Mouse (Mus musculus) MEL (cell line): Measurements from ENCODE around the gene Best1. TPM values are rescaled to one million over a fixed set of nuclear protein-coding genes. Genes with fewer than 3 reads are reported as not detected.

Experiments
- DNase-seq: peaks from one replicate; pipeline ENCODE4 v3.0.0; 2011; ENCODE audit warnings: low read depth, low spot score
- H3K27ac ChIP-seq: 2 replicates; pipeline ENCODE4 v1.5.1; 2012; ENCODE audit warnings: low read depth, mild to moderate bottlenecking, control low read depth, low read length, moderate library complexity; ENCODE audit not compliant: control insufficient read depth
- H3K27me3 ChIP-seq, 2 experiments: fragments of 150-350 bp in 1 of 2; sonication (generic) in 1 of 2; 2 replicates each; pipeline ENCODE4 v1.6.1; 2012; ENCODE audit warnings: low read length in 2 of 2, mild to moderate bottlenecking in 2 of 2, improper control_type of control experiment in 1 of 2, moderate library complexity in 1 of 2; ENCODE audit not compliant: insufficient read depth in 2 of 2, control insufficient read depth in 1 of 2
- H3K36me3 ChIP-seq, 2 experiments: 2 replicates each; pipeline ENCODE4 v1.6.1; 2012 to 2014; ENCODE audit warnings: low read length in 2 of 2, improper control_type of control experiment in 1 of 2, inconsistent platforms in 1 of 2, mild to moderate bottlenecking in 1 of 2; ENCODE audit not compliant: insufficient read depth in 2 of 2, control insufficient read depth in 1 of 2
- H3K4me1 ChIP-seq, 2 experiments: fragments of 150-350 bp in 1 of 2; sonication (generic) in 1 of 2; 2 replicates each; pipeline ENCODE4 v1.6.1; 2012; ENCODE audit warnings: low read length in 2 of 2, improper control_type of control experiment in 1 of 2, mild to moderate bottlenecking in 1 of 2; ENCODE audit not compliant: insufficient read depth in 2 of 2, control insufficient read depth in 1 of 2
- H3K4me3 ChIP-seq, 2 experiments: fragments of 150-350 bp in 1 of 2; sonication (generic) in 1 of 2; 2 replicates each; pipeline ENCODE4 v1.5.1; 2012; ENCODE audit warnings: low read depth in 2 of 2, low read length in 2 of 2, mild to moderate bottlenecking in 2 of 2, moderate library complexity in 2 of 2, control low read depth in 1 of 2, improper control_type of control experiment in 1 of 2; ENCODE audit not compliant: control insufficient read depth in 1 of 2, insufficient read depth in 1 of 2
- H3K79me2 ChIP-seq: 2 replicates; pipeline ENCODE4 v1.6.1; 2012; ENCODE audit warnings: mild to moderate bottlenecking, low read length, moderate library complexity; ENCODE audit not compliant: control insufficient read depth, poor library complexity, insufficient read depth
- H3K9ac ChIP-seq: 2 replicates; pipeline ENCODE4 v1.6.1; 2012; ENCODE audit warnings: low read depth, mild to moderate bottlenecking, control low read depth, low read length, moderate library complexity; ENCODE audit not compliant: control insufficient read depth, poor library complexity, severe bottlenecking
- H3K9me3 ChIP-seq: fragments of 150-350 bp; sonication (generic); replicated peaks from 2 replicates; pipeline ENCODE4 v1.6.1; 2012; ENCODE audit warnings: mild to moderate bottlenecking, low read length, improper control_type of control experiment, moderate library complexity; ENCODE audit not compliant: insufficient read depth
- BHLHE40 ChIP-seq: IDR thresholded peaks from 2 replicates; pipeline ENCODE4 v1.6.1; 2012; ENCODE audit warnings: low read depth, mild to moderate bottlenecking, inconsistent platforms, low read length, improper control_type of control experiment, borderline replicate concordance
- CHD2 ChIP-seq: IDR thresholded peaks from 2 replicates; pipeline ENCODE4 v1.6.1; 2011; ENCODE audit warnings: low read length, improper control_type of control experiment
- CTCF ChIP-seq, 3 experiments: IDR thresholded peaks in 2 of 3; conservative IDR thresholded peaks in 1 of 3; 2 replicates each; pipeline ENCODE4 v1.5.1; 2011 to 2012; ENCODE audit warnings: low read length in 3 of 3, low read depth in 2 of 3, mild to moderate bottlenecking in 2 of 3, improper control_type of control experiment in 1 of 3, inconsistent platforms in 1 of 3, mixed read lengths in 1 of 3, moderate library complexity in 1 of 3; ENCODE audit not compliant: control insufficient read depth in 1 of 3, insufficient read depth in 1 of 3, poor library complexity in 1 of 3, severe bottlenecking in 1 of 3
- ELF1 ChIP-seq: IDR thresholded peaks from 2 replicates; pipeline ENCODE4 v1.6.1; 2014; ENCODE audit warnings: low read depth, mild to moderate bottlenecking, inconsistent platforms, low read length, improper control_type of control experiment, moderate library complexity
- EP300 ChIP-seq, 2 experiments: IDR thresholded peaks; 2 replicates each; pipeline ENCODE4 v1.6.1; 2011; ENCODE audit warnings: improper control_type of control experiment in 2 of 2, low read length in 2 of 2, low read depth in 1 of 2, mild to moderate bottlenecking in 1 of 2
- ETS1 ChIP-seq: IDR thresholded peaks from 2 replicates; pipeline ENCODE4 v1.6.1; 2012; ENCODE audit warnings: low read depth, mild to moderate bottlenecking, inconsistent platforms, low read length, improper control_type of control experiment, moderate library complexity
- GABPA ChIP-seq: IDR thresholded peaks from 2 replicates; pipeline ENCODE4 v1.6.1; 2012; ENCODE audit warnings: low read depth, mild to moderate bottlenecking, inconsistent platforms, low read length, improper control_type of control experiment, moderate library complexity
- GATA1 ChIP-seq: IDR thresholded peaks from 2 replicates; pipeline ENCODE4 v1.6.1; 2011; ENCODE audit warnings: low read depth, low read length, improper control_type of control experiment
- HCFC1 ChIP-seq: IDR thresholded peaks from 2 replicates; pipeline ENCODE4 v1.6.1; 2012; ENCODE audit warnings: low read depth, mild to moderate bottlenecking, inconsistent platforms, low read length, improper control_type of control experiment, moderate library complexity
- JUND ChIP-seq: IDR thresholded peaks from 2 replicates; pipeline ENCODE4 v1.6.1; 2011; ENCODE audit warnings: low read depth, mild to moderate bottlenecking, improper control_type of control experiment, low read length
- KAT2A ChIP-seq: conservative IDR thresholded peaks from 2 replicates; pipeline ENCODE4 v1.6.1; 2012; ENCODE audit warnings: low read depth, low read length, improper control_type of control experiment, inconsistent platforms
- MAFK ChIP-seq: IDR thresholded peaks from 2 replicates; pipeline ENCODE4 v1.6.1; 2011; ENCODE audit warnings: low read depth, mild to moderate bottlenecking, low read length, improper control_type of control experiment, borderline replicate concordance
- MAX ChIP-seq: IDR thresholded peaks from 2 replicates; pipeline ENCODE4 v1.6.1; 2011; ENCODE audit warnings: low read length, improper control_type of control experiment
- MAZ ChIP-seq: IDR thresholded peaks from 2 replicates; pipeline ENCODE4 v1.6.1; 2012; ENCODE audit warnings: low read depth, mild to moderate bottlenecking, inconsistent platforms, low read length, improper control_type of control experiment
- MYC ChIP-seq: IDR thresholded peaks from 2 replicates; pipeline ENCODE4 v1.6.1; 2011; ENCODE audit warnings: low read depth, mild to moderate bottlenecking, low read length, improper control_type of control experiment, moderate library complexity
- NELFE ChIP-seq: IDR thresholded peaks from 2 replicates; pipeline ENCODE4 v1.6.1; 2011; ENCODE audit warnings: low read depth, low read length, improper control_type of control experiment
- NRF1 ChIP-seq: IDR thresholded peaks from 2 replicates; pipeline ENCODE4 v1.6.1; 2014; ENCODE audit warnings: low read depth, mild to moderate bottlenecking, inconsistent platforms, low read length, improper control_type of control experiment, moderate library complexity; ENCODE audit not compliant: poor library complexity, insufficient read depth, severe bottlenecking
- POLR2A ChIP-seq, 2 experiments: IDR thresholded peaks; 2 replicates each; pipeline ENCODE4 v1.6.1; 2011 to 2012; ENCODE audit warnings: low read length in 2 of 2, mild to moderate bottlenecking in 2 of 2, control low read depth in 1 of 2, improper control_type of control experiment in 1 of 2, low read depth in 1 of 2, moderate library complexity in 1 of 2; ENCODE audit not compliant: control insufficient read depth in 1 of 2, insufficient read depth in 1 of 2, poor library complexity in 1 of 2
- POLR2AphosphoS2 ChIP-seq: IDR thresholded peaks from 2 replicates; pipeline ENCODE4 v1.6.1; 2011; ENCODE audit warnings: low read length, improper control_type of control experiment
- POLR2AphosphoS5 ChIP-seq: IDR thresholded peaks from 2 replicates; pipeline ENCODE4 v1.6.1; 2012; ENCODE audit warnings: low read depth, borderline replicate concordance, mild to moderate bottlenecking, inconsistent platforms, low read length, moderate library complexity, mixed read lengths
- RCOR1 ChIP-seq: IDR thresholded peaks from 2 replicates; pipeline ENCODE4 v1.6.1; 2012; ENCODE audit warnings: low read depth, mild to moderate bottlenecking, inconsistent platforms, low read length, improper control_type of control experiment
- SIN3A ChIP-seq: IDR thresholded peaks from 2 replicates; pipeline ENCODE4 v1.6.1; 2012; ENCODE audit warnings: low read length, improper control_type of control experiment, inconsistent platforms
- TAL1 ChIP-seq: IDR thresholded peaks from 2 replicates; pipeline ENCODE4 v1.6.1; 2012; ENCODE audit warnings: mild to moderate bottlenecking, inconsistent platforms, low read length, moderate library complexity, mixed read lengths
- TBP ChIP-seq: IDR thresholded peaks from 2 replicates; pipeline ENCODE4 v1.8.0; 2011; ENCODE audit warnings: low read depth, low read length, improper control_type of control experiment
- TCF12 ChIP-seq: IDR thresholded peaks from 2 replicates; pipeline ENCODE4 v1.6.1; 2014; ENCODE audit warnings: low read depth, mild to moderate bottlenecking, inconsistent platforms, low read length, improper control_type of control experiment, moderate library complexity
- UBTF ChIP-seq: IDR thresholded peaks from 2 replicates; pipeline ENCODE4 v1.6.1; 2012; ENCODE audit warnings: low read depth, mild to moderate bottlenecking, inconsistent platforms, low read length, improper control_type of control experiment, moderate library complexity, borderline replicate concordance; ENCODE audit not compliant: insufficient read depth
- ZKSCAN1 ChIP-seq: IDR thresholded peaks from 2 replicates; pipeline ENCODE4 v1.6.1; 2012; ENCODE audit warnings: low read depth, mild to moderate bottlenecking, inconsistent platforms, low read length, improper control_type of control experiment, moderate library complexity
- ZMIZ1 ChIP-seq: IDR thresholded peaks from 2 replicates; pipeline ENCODE4 v1.6.1; 2012; ENCODE audit warnings: low read depth, mild to moderate bottlenecking, inconsistent platforms, low read length, improper control_type of control experiment, moderate library complexity
- ZNF384 ChIP-seq: IDR thresholded peaks from 2 replicates; pipeline ENCODE4 v1.6.1; 2012; ENCODE audit warnings: low read depth, mild to moderate bottlenecking, inconsistent platforms, low read length, improper control_type of control experiment
- polyA plus RNA-seq, 2 experiments: library from polyadenylated mRNA; stranded (reverse) in 1 of 2; unstranded in 1 of 2; fragments of >175 nt in 1 of 2; fragments of >200 nt in 1 of 2; gene quantifications; 2 replicates each; pipeline versions ENCODE4 v1.2.1 to v1.2.4; 2012; ENCODE audit warnings: low replicate concordance in 2 of 2, low read depth in 1 of 2; ENCODE audit not compliant: insufficient read length in 2 of 2, insufficient read depth in 1 of 2, missing spikeins in 1 of 2
- total RNA-seq: library from RNA; depleted of rRNA; stranded (reverse); fragments of 300-350 nt; gene quantifications from 2 replicates; pipeline ENCODE4 v1.2.3, GENCODE M21; 2012

Gene Best1
- total and polyA plus RNA-seq, 3 experiments = 0.08 TPM; not detected in 2

- Histone ChIP-seq H3K79me2 (no peaks in the 10 kb centered on the region), H3K4me1 (peaks cover 17 to 28% of the 10 kb centered on the region in 2 experiments), H3K27me3 (no peaks in the 10 kb centered on the region), H3K4me3 (no peak overlapping the region), H3K36me3 (peaks cover 0 to 18% of the 10 kb centered on the region in 2 experiments; a peak in 2 of 4 replicates), H3K9ac (no peak overlapping the region), H3K9me3 (no peaks in the 10 kb centered on the region), H3K27ac (no peak overlapping the region)
- no peak for DNase-seq
- TF ChIP-seq RCOR1 (no peak), MAX (no peak), POLR2AphosphoS2 (no peak), CHD2 (no peak), ZNF384 (no peak), POLR2AphosphoS5 (no peak), UBTF (no peak), MYC (no peak), HCFC1 (no peak)
Observed at GRCm38 (mm10) chr19:10046346-10046745, 44.9 kb upstream of the Best1 start.

DNA sequence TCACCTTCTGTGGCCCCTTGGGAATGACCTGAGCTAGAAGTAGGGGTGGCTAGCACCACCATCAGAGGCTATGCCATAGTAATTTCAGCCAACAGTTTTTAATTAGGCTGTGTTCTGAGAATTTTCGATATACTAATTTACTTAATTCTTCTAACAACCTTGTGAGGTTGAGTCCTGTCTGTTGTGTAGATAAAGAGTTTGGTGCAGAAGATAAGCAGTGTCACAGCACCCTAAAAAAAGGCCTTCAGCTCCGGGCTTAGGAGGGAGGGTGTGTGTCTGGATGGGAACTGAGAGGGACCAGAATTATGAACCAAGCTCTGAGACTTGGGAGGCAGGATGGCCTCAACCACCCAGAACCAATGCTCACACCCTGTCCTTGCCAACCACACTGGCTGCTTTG lies 44.3 kb upstream of the Best1 start:
- TF ChIP-seq MAFK (no peak), POLR2AphosphoS5 (no peak), MAX (no peak), RCOR1 (peak; percentile 20), EP300 (IDR thresholded peaks at IDR 0.05; ENCODE audit: low read depth in 1 of 2, low read length in 2 of 2) (peak; percentile 68 to 77), BHLHE40 (no peak), SIN3A (0 out of 2 replicates have a peak, but pooled peaks have one; percentile 40), MYC (no peak), POLR2AphosphoS2 (no peak), ETS1 (peak; percentile 57; the same call in 1 of the 2 replicates), JUND (no peak), UBTF (no peak), MAZ (no peak), CTCF (IDR thresholded peaks at IDR 0.05 in 2 of 3, conservative IDR thresholded peaks at IDR 0.05 in 1 of 3; ENCODE audit: control insufficient read depth in 1 of 3, insufficient read depth in 1 of 3, low read depth in 2 of 3, low read length in 3 of 3, poor library complexity in 1 of 3, severe bottlenecking in 1 of 3) (no peak), ELF1 (no peak), ZMIZ1 (no peak), GATA1 (peak; percentile 89), HCFC1 (peak; percentile 44; the same call in 1 of the 2 replicates), TCF12 (peak; percentile 85), ZNF384 (no peak), NELFE (no peak), GABPA (no peak), POLR2A (IDR thresholded peaks at IDR 0.05; ENCODE audit: control insufficient read depth in 1 of 2, insufficient read depth in 1 of 2, low read depth in 1 of 2, low read length in 2 of 2, poor library complexity in 1 of 2) (no peak), TAL1 (no peak), TBP (no peak), ZKSCAN1 (no peak), KAT2A (no peak), NRF1 (no peak)
- TF ChIP-seq, all 39 proteins: peak for 7
- Histone ChIP-seq H3K27ac (peak overlapping the region; percentile 48), H3K27me3 (no peaks in the 10 kb centered on the region), H3K36me3 (peaks cover 0 to 18% of the 10 kb centered on the region in 2 experiments; a peak in 2 of 4 replicates), H3K9ac (peak overlapping the region; percentile 8; the same call in 1 of the 2 replicates), H3K79me2 (no peaks in the 10 kb centered on the region), H3K4me1 (peaks cover 17 to 28% of the 10 kb centered on the region in 2 experiments), H3K4me3 (peak overlapping the region in 1 of 2 experiments; percentile 32; a peak in 1 of 4 replicates), H3K9me3 (no peaks in the 10 kb centered on the region)
- DNase-seq = peak; percentile 59
